In genomic region chr7:28378066-28378690, GRCm38 (mm10) we compare ENCODE assay signal across 8 mouse cellular contexts. TPM values are rescaled to one million over a fixed set of nuclear protein-coding genes. Genes with fewer than 3 reads are reported as not detected.
DNase-seq lines count a peak whose midpoint lies in the region; ATAC-seq and TF ChIP-seq lines count a peak whose summit lies in the region.

No protein-coding gene starts in this region.

- peaks cover 73% of the 10 kb centered on the region for H3K4me1 ChIP-seq in forebrain, embryonic 13.5 days
- peaks cover 9% of the 10 kb centered on the region for H3K4me1 ChIP-seq in hindbrain, embryonic 11.5 days (replicated peaks; ENCODE audit: control insufficient read depth, insufficient read depth, low read length)
- H3K4me1 ChIP-seq in limb, embryonic 15.5 days, result peaks cover 84% of the 10 kb centered on the region
- peaks cover 8% of the 10 kb centered on the region; the same call in 1 of the 2 replicates for H3K4me1 ChIP-seq in midbrain, postnatal 0 days (ENCODE audit: insufficient read depth, low read length)

- no peak for ATAC-seq in forebrain, embryonic 13.5 days
- ATAC-seq in hindbrain, embryonic 11.5 days (ENCODE audit: low FRiP score), result no peak
- ATAC-seq in limb, embryonic 15.5 days (ENCODE audit: insufficient number of reproducible peaks, low FRiP score, low TSS enrichment, low read depth), result no peak
- no peak for ATAC-seq in midbrain, postnatal 0 days (ENCODE audit: low FRiP score)

- DNase-seq in adrenal gland, adult (ENCODE audit: inconsistent age in 2 of 2, low spot score in 1 of 2), result peak; percentile 62 to 85
- no peak for DNase-seq in adrenal gland, postnatal 4 days (ENCODE audit: low spot score in 2 of 2)
- DNase-seq in hindbrain, embryonic 11.5 days (ENCODE audit: low spot score), result no peak
- no peak for DNase-seq in midbrain, postnatal 0 days (ENCODE audit: low spot score)
- DNase-seq in urinary bladder, postnatal 14 days (ENCODE audit: low spot score), result peak; percentile 89
- DNase-seq in left cerebral cortex, adult 18-20 months (ENCODE audit: low spot score in 2 of 2), result no peak

- H3K9ac ChIP-seq in forebrain, embryonic 13.5 days, result peak overlapping the region; percentile 81
- peak overlapping the region; percentile 70 for H3K9ac ChIP-seq in hindbrain, embryonic 11.5 days (ENCODE audit: low read depth, low read length)
- H3K9ac ChIP-seq in limb, embryonic 15.5 days, result peak overlapping the region; percentile 82
- H3K9ac ChIP-seq in midbrain, postnatal 0 days (replicated peaks; ENCODE audit: low read length, poor library complexity, severe bottlenecking), result peak overlapping the region; percentile 60

- H3K27me3 ChIP-seq in forebrain, embryonic 13.5 days, result 0 out of 2 replicates have a peak, but pooled peaks cover 2% of the 10 kb centered on the region
- no peaks in the 10 kb centered on the region for H3K27me3 ChIP-seq in hindbrain, embryonic 11.5 days (ENCODE audit: control insufficient read depth, insufficient read depth, low read length)
- no peaks in the 10 kb centered on the region for H3K27me3 ChIP-seq in limb, embryonic 15.5 days
- H3K27me3 ChIP-seq in midbrain, postnatal 0 days (ENCODE audit: insufficient read depth, low read length), result no peaks in the 10 kb centered on the region

- TF ChIP-seq CTCF in midbrain, postnatal 0 days (IDR thresholded peaks at IDR 0.05), result no peak

- no peaks in the 10 kb centered on the region for H3K9me3 ChIP-seq in forebrain, embryonic 13.5 days (replicated peaks)
- H3K9me3 ChIP-seq in hindbrain, embryonic 11.5 days (ENCODE audit: control insufficient read depth, low read length), result no peaks in the 10 kb centered on the region
- H3K9me3 ChIP-seq in limb, embryonic 15.5 days, result no peaks in the 10 kb centered on the region
- no peaks in the 10 kb centered on the region for H3K9me3 ChIP-seq in midbrain, postnatal 0 days (ENCODE audit: low read length)

- 58% methylated on average over 32 of the region's 32 CpGs for WGBS in forebrain, embryonic 13.5 days
- 44% methylated on average over 32 of the region's 32 CpGs for WGBS in hindbrain, embryonic 11.5 days
- 24% methylated on average over 32 of the region's 32 CpGs for WGBS in limb, embryonic 15.5 days
- 51% methylated on average over 32 of the region's 32 CpGs for WGBS in midbrain, postnatal 0 days

- H3K36me3 ChIP-seq in forebrain, embryonic 13.5 days (ENCODE audit: poor library complexity, severe bottlenecking), result no peaks in the 10 kb centered on the region
- H3K36me3 ChIP-seq in hindbrain, embryonic 11.5 days (ENCODE audit: control insufficient read depth, insufficient read depth, low read length), result no peaks in the 10 kb centered on the region
- H3K36me3 ChIP-seq in limb, embryonic 15.5 days, result peaks cover 9% of the 10 kb centered on the region; the same call in 1 of the 2 replicates
- H3K36me3 ChIP-seq in midbrain, postnatal 0 days (ENCODE audit: insufficient read depth, low read length), result no peaks in the 10 kb centered on the region

- H3K27ac ChIP-seq in forebrain, embryonic 13.5 days, result 0 out of 2 replicates have a peak overlapping the region, but pooled peaks have one; percentile 69
- H3K27ac ChIP-seq in hindbrain, embryonic 11.5 days (ENCODE audit: low read depth, low read length), result no peak overlapping the region
- H3K27ac ChIP-seq in limb, embryonic 15.5 days, result peak overlapping the region; percentile 99
- 0 out of 2 replicates have a peak overlapping the region, but pooled peaks have one; percentile 47 for H3K27ac ChIP-seq in midbrain, postnatal 0 days (ENCODE audit: low read depth, low read length)

- peak overlapping the region; percentile 91 for H3K4me2 ChIP-seq in forebrain, embryonic 13.5 days
- peak overlapping the region; percentile 88 for H3K4me2 ChIP-seq in hindbrain, embryonic 11.5 days (replicated peaks; ENCODE audit: low read depth, low read length)
- H3K4me2 ChIP-seq in limb, embryonic 15.5 days, result peak overlapping the region; percentile 82
- H3K4me2 ChIP-seq in midbrain, postnatal 0 days (ENCODE audit: low read depth, low read length, poor library complexity, severe bottlenecking), result peak overlapping the region; percentile 76

- peak overlapping the region; percentile 61 for H3K4me3 ChIP-seq in forebrain, embryonic 13.5 days
- peak overlapping the region; percentile 60 for H3K4me3 ChIP-seq in hindbrain, embryonic 11.5 days (ENCODE audit: low read depth, low read length)
- H3K4me3 ChIP-seq in limb, embryonic 15.5 days, result peak overlapping the region; percentile 71
- peak overlapping the region; percentile 49 for H3K4me3 ChIP-seq in midbrain, postnatal 0 days (ENCODE audit: low read depth, low read length)

RNA-seq across cellular contexts. Expression of gene Zfp36, which starts 1.9 kb away (rescaled TPM):
- total RNA-seq in adrenal gland, postnatal 4 days (2021), result 10 to 100 TPM; 12.0 to 13.3 TPM
- 4.5 and 4.8 TPM in 2 replicates for polyA plus RNA-seq in forebrain, embryonic 13.5 days (2015; fragmentation: Nextera tagmentation; extraction: Ambion mirVana)
- 3.4 and 3.9 TPM in 2 replicates for polyA plus RNA-seq in hindbrain, embryonic 11.5 days (2014; fragmentation: Nextera tagmentation; extraction: Ambion mirVana)
- 22.8 and 26.0 TPM in 2 replicates for polyA plus RNA-seq in limb, embryonic 15.5 days (2015; fragmentation: Nextera tagmentation; extraction: Ambion mirVana)
- total RNA-seq in midbrain, postnatal 0 days (2014; rRNA removed), result 3.0 and 4.1 TPM in 2 replicates
- 2.9 and 3.4 TPM in 2 replicates for polyA plus RNA-seq in midbrain, postnatal 0 days (2015; fragmentation: Nextera tagmentation; extraction: Ambion mirVana)
- total RNA-seq in left cerebral cortex, adult 18-20 months (2021), result 1 to 10 TPM; 1.4 to 2.3 TPM

RNA-seq across cellular contexts. Expression of gene Plekhg2, which starts 5.8 kb away (rescaled TPM):
- 10 to 100 TPM; 39.3 to 47.2 TPM for total RNA-seq in adrenal gland, postnatal 4 days (2021)
- polyA plus RNA-seq in forebrain, embryonic 13.5 days (2015; fragmentation: Nextera tagmentation; extraction: Ambion mirVana), result 43.1 and 50.0 TPM in 2 replicates
- polyA plus RNA-seq in hindbrain, embryonic 11.5 days (2014; fragmentation: Nextera tagmentation; extraction: Ambion mirVana), result 39.5 and 48.0 TPM in 2 replicates
- polyA plus RNA-seq in limb, embryonic 15.5 days (2015; fragmentation: Nextera tagmentation; extraction: Ambion mirVana), result 54.4 and 54.8 TPM in 2 replicates
- 15.3 and 19.4 TPM in 2 replicates for total RNA-seq in midbrain, postnatal 0 days (2014; rRNA removed)
- polyA plus RNA-seq in midbrain, postnatal 0 days (2015; fragmentation: Nextera tagmentation; extraction: Ambion mirVana), result 7.9 and 8.0 TPM in 2 replicates
- 1 to 10 TPM; 4.8 to 5.2 TPM for total RNA-seq in left cerebral cortex, adult 18-20 months (2021)

RNA-seq across cellular contexts. Expression of gene Med29, which starts 14.3 kb away (rescaled TPM):
- total RNA-seq in adrenal gland, postnatal 4 days (2021), result 10 to 100 TPM; 24.2 to 26.1 TPM
- 49.3 and 51.5 TPM in 2 replicates for polyA plus RNA-seq in forebrain, embryonic 13.5 days (2015; fragmentation: Nextera tagmentation; extraction: Ambion mirVana)
- 47.6 and 49.7 TPM in 2 replicates for polyA plus RNA-seq in hindbrain, embryonic 11.5 days (2014; fragmentation: Nextera tagmentation; extraction: Ambion mirVana)
- polyA plus RNA-seq in limb, embryonic 15.5 days (2015; fragmentation: Nextera tagmentation; extraction: Ambion mirVana), result 44.8 and 45.1 TPM in 2 replicates
- total RNA-seq in midbrain, postnatal 0 days (2014; rRNA removed), result 30.7 and 37.9 TPM in 2 replicates
- polyA plus RNA-seq in midbrain, postnatal 0 days (2015; fragmentation: Nextera tagmentation; extraction: Ambion mirVana), result 41.6 and 43.2 TPM in 2 replicates
- 10 to 100 TPM; 20.3 to 22.0 TPM for total RNA-seq in left cerebral cortex, adult 18-20 months (2021)

RNA-seq across cellular contexts. Expression of gene Paf1, which starts 14.6 kb away (rescaled TPM):
- total RNA-seq in adrenal gland, postnatal 4 days (2021), result 10 to 100 TPM; 71.8 to 93.4 TPM
- polyA plus RNA-seq in forebrain, embryonic 13.5 days (2015; fragmentation: Nextera tagmentation; extraction: Ambion mirVana), result 95.4 and 97.1 TPM in 2 replicates
- 77.6 and 79.9 TPM in 2 replicates for polyA plus RNA-seq in hindbrain, embryonic 11.5 days (2014; fragmentation: Nextera tagmentation; extraction: Ambion mirVana)
- 67.6 and 73.4 TPM in 2 replicates for polyA plus RNA-seq in limb, embryonic 15.5 days (2015; fragmentation: Nextera tagmentation; extraction: Ambion mirVana)
- 80.3 and 84.2 TPM in 2 replicates for total RNA-seq in midbrain, postnatal 0 days (2014; rRNA removed)
- 89.3 and 90.0 TPM in 2 replicates for polyA plus RNA-seq in midbrain, postnatal 0 days (2015; fragmentation: Nextera tagmentation; extraction: Ambion mirVana)
- 10 to 100 TPM; 54.8 to 59.0 TPM for total RNA-seq in left cerebral cortex, adult 18-20 months (2021)

RNA-seq across cellular contexts. Expression of gene Rps16, which starts 27.7 kb away (rescaled TPM):
- total RNA-seq in adrenal gland, postnatal 4 days (2021), result 1,000 to 10,000 TPM; 1,647 to 1,689 TPM
- 644 and 704 TPM in 2 replicates for polyA plus RNA-seq in forebrain, embryonic 13.5 days (2015; fragmentation: Nextera tagmentation; extraction: Ambion mirVana)
- 746 and 776 TPM in 2 replicates for polyA plus RNA-seq in hindbrain, embryonic 11.5 days (2014; fragmentation: Nextera tagmentation; extraction: Ambion mirVana)
- 822 and 1,022 TPM in 2 replicates for polyA plus RNA-seq in limb, embryonic 15.5 days (2015; fragmentation: Nextera tagmentation; extraction: Ambion mirVana)
- 158 and 163 TPM in 2 replicates for total RNA-seq in midbrain, postnatal 0 days (2014; rRNA removed)
- 536 and 539 TPM in 2 replicates for polyA plus RNA-seq in midbrain, postnatal 0 days (2015; fragmentation: Nextera tagmentation; extraction: Ambion mirVana)
- total RNA-seq in left cerebral cortex, adult 18-20 months (2021), result 100 to 1,000 TPM; 462 to 497 TPM

Comparison
In these comparisons a context has a peak if more than half of its experiments do, and no peak if none do; other contexts are left out.
1. DNase-seq: peak in adrenal gland, adult (2 of 2) and urinary bladder, postnatal 14 days (single experiment); none in adrenal gland, postnatal 4 days (0 of 2), hindbrain, embryonic 11.5 days (single experiment), midbrain, postnatal 0 days (single experiment) and left cerebral cortex, adult 18-20 months (0 of 2).
2. Peak in every context shown above with its lines, with median percentiles within 50 percentile points of each other: H3K4me2 ChIP-seq, H3K4me3 ChIP-seq and H3K9ac ChIP-seq.